Mouse (Mus musculus) kidney, postnatal 0 days (tissue): Measurements from ENCODE around the gene Ahnak. TPM values are rescaled to one million over a fixed set of nuclear protein-coding genes. Genes with fewer than 3 reads are reported as not detected.

ENCODE experiments used
- ATAC-seq: fragments of 200-750 bp; cut with Nextera tagmentation; replicated peaks from 2 replicates; pipeline ENCODE4 v1.8.0; 2017; ENCODE audit warnings: low read depth, moderate number of reproducible peaks, moderate TSS enrichment, moderate library complexity; ENCODE audit not compliant: low FRiP score
- DNase-seq: peaks from one replicate; pipeline ENCODE4 v3.0.0-alpha.2; 2016; ENCODE audit warnings: low spot score
- H3K27ac ChIP-seq: fragments of 300-500 bp; sonication (generic); 2 replicates; pipeline ENCODE4 v1.5.1; 2014; ENCODE audit warnings: mild to moderate bottlenecking
- H3K27me3 ChIP-seq: fragments of 300-500 bp; sonication (generic); 2 replicates; pipeline ENCODE4 v1.6.1; 2014; ENCODE audit warnings: low read length, mixed read lengths; ENCODE audit not compliant: insufficient read depth
- H3K36me3 ChIP-seq: fragments of 300-500 bp; sonication (generic); 2 replicates; pipeline ENCODE4 v1.6.1; 2014; ENCODE audit warnings: low read length, mixed read lengths; ENCODE audit not compliant: insufficient read depth
- H3K4me1 ChIP-seq: fragments of 300-500 bp; sonication (generic); replicated peaks from 2 replicates; pipeline ENCODE4 v1.6.1; 2014; ENCODE audit warnings: antibody characterized with exemption, low read length, mixed read lengths; ENCODE audit not compliant: insufficient read depth
- H3K4me2 ChIP-seq: fragments of 300-500 bp; sonication (generic); 2 replicates; pipeline ENCODE4 v1.6.1; 2014; ENCODE audit warnings: mild to moderate bottlenecking, low read length, moderate library complexity, mixed read lengths
- H3K4me3 ChIP-seq: fragments of 300-500 bp; sonication (generic); replicated peaks from 2 replicates; pipeline ENCODE4 v1.5.1; 2014; ENCODE audit warnings: low read depth, low read length
- H3K9ac ChIP-seq: fragments of 300-500 bp; sonication (generic); 2 replicates; pipeline ENCODE4 v1.6.1; 2014; ENCODE audit warnings: low read depth, low read length
- H3K9me3 ChIP-seq: fragments of 300-500 bp; sonication (generic); replicated peaks from 2 replicates; pipeline ENCODE4 v1.6.1; 2016; ENCODE audit warnings: low read length, inconsistent platforms, mixed read lengths
- CTCF ChIP-seq: IDR thresholded peaks from 2 replicates; pipeline ENCODE4 v1.5.1; 2016; ENCODE audit warnings: antibody characterized with exemption, low read depth, mild to moderate bottlenecking, moderate library complexity
- WGBS: fragments of 180-500 bp; shearing (Covaris S2); extraction: QIAGEN DNeasy Blood & Tissue Kit; methylation state at CpG from one replicate; pipeline ENCODE4 v1.1.7; 2014; 5-methylcytosine and 5-hydroxymethylcytosine counted together
- polyA plus RNA-seq: library from polyadenylated mRNA; unstranded; fragments of >200 nt; fragmentation: Nextera tagmentation; extraction: Ambion mirVana; gene quantifications from 2 replicates; pipeline ENCODE4 v1.2.1, GENCODE M21; 2015

The Ahnak gene
- polyA plus RNA-seq, 1 experiment from 2014 or later, result 27.5 TPM

- Histone ChIP-seq H3K4me2 (no peak overlapping the region), H3K27me3 (no peaks in the 10 kb centered on the region), H3K27ac (no peak overlapping the region), H3K4me1 (no peaks in the 10 kb centered on the region), H3K9me3 (no peaks in the 10 kb centered on the region), H3K36me3 (no peaks in the 10 kb centered on the region), H3K9ac (no peak overlapping the region), H3K4me3 (no peak overlapping the region)
- TF ChIP-seq CTCF, result no peak
- ATAC-seq, result no peak
- 85% methylated on average over 6 of the region's 6 CpGs for WGBS
- no peak for DNase-seq
These were observed 51.6 kb downstream of the Ahnak start for GRCm38 (mm10) chr19:9040649-9041048.

GRCm38 (mm10) chr19:9041074-9041473, 52.0 kb downstream of the Ahnak start:
- no peaks in the 10 kb centered on the region for H3K9me3 ChIP-seq
- H3K9ac ChIP-seq, result no peak overlapping the region
- TF ChIP-seq CTCF, result no peak
- no peak overlapping the region for H3K27ac ChIP-seq
- DNase-seq (no peak), ATAC-seq (no peak)
- no peak overlapping the region for H3K4me3 ChIP-seq
- H3K27me3 ChIP-seq, result no peaks in the 10 kb centered on the region
- no peak overlapping the region for H3K4me2 ChIP-seq
- no peaks in the 10 kb centered on the region for H3K4me1 ChIP-seq
- no peaks in the 10 kb centered on the region for H3K36me3 ChIP-seq

GRCm38 (mm10) chr19:9043123-9043522, 54.0 kb downstream of the Ahnak start:
- no peaks in the 10 kb centered on the region for H3K36me3 ChIP-seq
- ATAC-seq, result no peak
- no peak for TF ChIP-seq CTCF

GRCm38 (mm10) chr19:9044291-9044690, 55.2 kb downstream of the Ahnak start:
- H3K9ac ChIP-seq, result no peak overlapping the region
- H3K4me1 ChIP-seq, result peaks cover 6% of the 10 kb centered on the region
- H3K27me3 ChIP-seq, result no peaks in the 10 kb centered on the region
- H3K4me3 ChIP-seq, result no peak overlapping the region
- ATAC-seq (no peak), DNase-seq (no peak)
- TF ChIP-seq CTCF, result no peak
- no peaks in the 10 kb centered on the region for H3K36me3 ChIP-seq
- H3K27ac ChIP-seq, result no peak overlapping the region
- 64% methylated on average over 4 of the region's 4 CpGs for WGBS
- no peaks in the 10 kb centered on the region for H3K9me3 ChIP-seq
- no peak overlapping the region for H3K4me2 ChIP-seq

More at GRCm38 (mm10) chr19:9043123-9043522, 54.0 kb downstream of the Ahnak start:
- peaks cover 6% of the 10 kb centered on the region for H3K4me1 ChIP-seq
- no peaks in the 10 kb centered on the region for H3K27me3 ChIP-seq
- H3K27ac ChIP-seq, result no peak overlapping the region
- H3K9ac ChIP-seq, result no peak overlapping the region
- H3K9me3 ChIP-seq, result no peaks in the 10 kb centered on the region
- no peak overlapping the region for H3K4me2 ChIP-seq
- no peak overlapping the region for H3K4me3 ChIP-seq
- 92% methylated on average over 1 of the region's 1 CpGs for WGBS
- no peak for DNase-seq

GRCm38 (mm10) chr19:9047207-9047945, 58.3 kb downstream of the Ahnak start:
- H3K27me3 ChIP-seq, result no peaks in the 10 kb centered on the region

GRCm38 (mm10) chr19:9047946-9048387, 58.9 kb downstream of the Ahnak start:
- 34% methylated on average over 1 of the region's 1 CpGs for WGBS
- ATAC-seq (no peak), DNase-seq (peak; percentile 71)
- H3K27me3 ChIP-seq, result no peaks in the 10 kb centered on the region
- H3K9ac ChIP-seq, result no peak overlapping the region
- peaks cover 6% of the 10 kb centered on the region for H3K4me1 ChIP-seq
- H3K4me2 ChIP-seq, result no peak overlapping the region
- no peaks in the 10 kb centered on the region for H3K36me3 ChIP-seq
- no peak for TF ChIP-seq CTCF
- no peak overlapping the region for H3K4me3 ChIP-seq
- no peaks in the 10 kb centered on the region for H3K9me3 ChIP-seq
- H3K27ac ChIP-seq, result no peak overlapping the region

More at GRCm38 (mm10) chr19:9047207-9047945, 58.3 kb downstream of the Ahnak start:
- H3K4me2 ChIP-seq, result no peak overlapping the region
- DNase-seq (no peak), ATAC-seq (no peak)
- TF ChIP-seq CTCF, result no peak
- 79% methylated on average over 7 of the region's 7 CpGs for WGBS
- no peak overlapping the region for H3K9ac ChIP-seq
- H3K9me3 ChIP-seq, result no peaks in the 10 kb centered on the region
- no peaks in the 10 kb centered on the region for H3K36me3 ChIP-seq
- no peak overlapping the region for H3K4me3 ChIP-seq
- H3K27ac ChIP-seq, result no peak overlapping the region
- H3K4me1 ChIP-seq, result peaks cover 6% of the 10 kb centered on the region
